Mouse (Mus musculus) ES-Bruce4 (cell line): ENCODE measurements around the gene Sptb. TPM values are rescaled to one million over a fixed set of nuclear protein-coding genes. Genes with fewer than 3 reads are reported as not detected.

Experiments
- H3K27ac ChIP-seq: 2 replicates; pipeline ENCODE4 v1.5.1; 2012; ENCODE audit warnings: low read length, inconsistent platforms; ENCODE audit not compliant: insufficient read depth
- H3K27me3 ChIP-seq: 2 replicates; pipeline ENCODE4 v1.6.1; 2012; ENCODE audit warnings: mild to moderate bottlenecking, low read length, inconsistent platforms; ENCODE audit not compliant: control insufficient read depth, poor library complexity, insufficient read depth, severe bottlenecking
- H3K36me3 ChIP-seq: 2 replicates; pipeline ENCODE4 v1.6.1; 2012; ENCODE audit warnings: inconsistent platforms, mild to moderate bottlenecking, low read length, moderate library complexity; ENCODE audit not compliant: control insufficient read depth, poor library complexity, insufficient read depth, severe bottlenecking
- H3K4me1 ChIP-seq: one replicate; pipeline ENCODE4 v1.8.1; 2011; ENCODE audit warnings: low read length; ENCODE audit not compliant: control insufficient read depth, insufficient read depth
- H3K4me3 ChIP-seq: 2 replicates; pipeline ENCODE4 v1.5.1; 2011; ENCODE audit warnings: low read depth, mild to moderate bottlenecking, low read length
- H3K9ac ChIP-seq: 2 replicates; pipeline ENCODE4 v1.6.1; 2012; ENCODE audit warnings: low read depth, mild to moderate bottlenecking, inconsistent platforms; ENCODE audit not compliant: poor library complexity, severe bottlenecking
- H3K9me3 ChIP-seq: replicated peaks from 2 replicates; pipeline ENCODE4 v1.6.1; 2012; ENCODE audit warnings: mild to moderate bottlenecking, low read length, inconsistent platforms; ENCODE audit not compliant: control insufficient read depth, poor library complexity, insufficient read depth, severe bottlenecking
- CTCF ChIP-seq: IDR thresholded peaks from one replicate; pipeline ENCODE4 v1.8.1; 2011; ENCODE audit warnings: low read depth, low read length
- EP300 ChIP-seq: IDR thresholded peaks from 2 replicates; pipeline ENCODE4 v1.6.1; 2011; ENCODE audit warnings: low read depth, low read length; ENCODE audit not compliant: insufficient read depth
- POLR2A ChIP-seq: IDR thresholded peaks from one replicate; pipeline ENCODE4 v1.8.1; 2011; ENCODE audit warnings: low read length; ENCODE audit not compliant: insufficient read depth
- polyA plus RNA-seq: library from polyadenylated mRNA; stranded (reverse); fragments of >200 nt; gene quantifications from 2 replicates; pipeline ENCODE4 v1.2.4, GENCODE M21; 2011; ENCODE audit warnings: low read depth; ENCODE audit not compliant: missing spikeins, insufficient read depth, insufficient read length

Gene Sptb
- polyA plus RNA-seq, 1 experiment, result 4.6 TPM

- Histone ChIP-seq H3K9me3 (no peaks in the 10 kb centered on the region), H3K27ac (peak overlapping the region; percentile 34; the same call in 1 of the 2 replicates), H3K27me3 (no peaks in the 10 kb centered on the region), H3K4me3 (peak overlapping the region; percentile 55), H3K36me3 (no peaks in the 10 kb centered on the region), H3K9ac (0 out of 2 replicates have a peak overlapping the region, but pooled peaks have one; percentile 27), H3K4me1 (peaks cover 3% of the 10 kb centered on the region)
- TF ChIP-seq EP300, result no peak
These were observed 168.5 kb downstream of the Sptb start for GRCm38 (mm10) chr12:76541879-76542278.

- peak overlapping the region; percentile 34; the same call in 1 of the 2 replicates for H3K27ac ChIP-seq
- H3K9ac ChIP-seq, result 0 out of 2 replicates have a peak overlapping the region, but pooled peaks have one; percentile 27
- H3K27me3 ChIP-seq, result no peaks in the 10 kb centered on the region
- H3K9me3 ChIP-seq, result no peaks in the 10 kb centered on the region
- H3K36me3 ChIP-seq, result no peaks in the 10 kb centered on the region
- H3K4me3 ChIP-seq, result peak overlapping the region; percentile 55
- peaks cover 3% of the 10 kb centered on the region for H3K4me1 ChIP-seq
- TF ChIP-seq CTCF (no peak), EP300 (no peak), POLR2A (no peak)
These were observed 168.9 kb downstream of the Sptb start for GRCm38 (mm10) chr12:76541475-76541874.

- Histone ChIP-seq H3K4me3 (no peak overlapping the region), H3K9ac (peak overlapping the region; percentile 32), H3K27me3 (no peaks in the 10 kb centered on the region), H3K9me3 (no peaks in the 10 kb centered on the region), H3K27ac (no peak overlapping the region), H3K4me1 (peaks cover 3% of the 10 kb centered on the region), H3K36me3 (no peaks in the 10 kb centered on the region)
- TF ChIP-seq POLR2A, result no peak
- TF ChIP-seq CTCF, result no peak
- TF ChIP-seq EP300, result no peak
These were observed 169.6 kb downstream of the Sptb start for GRCm38 (mm10) chr12:76540701-76541221.

- no peak for TF ChIP-seq POLR2A
These were observed 170.2 kb downstream of the Sptb start for GRCm38 (mm10) chr12:76540169-76540568.

GRCm38 (mm10) chr12:76537434-76537833, 172.9 kb downstream of the Sptb start:
- Histone ChIP-seq H3K9me3 (no peaks in the 10 kb centered on the region), H3K27me3 (no peaks in the 10 kb centered on the region), H3K4me1 (peaks cover 3% of the 10 kb centered on the region), H3K36me3 (no peaks in the 10 kb centered on the region), H3K9ac (no peak overlapping the region), H3K4me3 (no peak overlapping the region), H3K27ac (no peak overlapping the region)
- no peak for TF ChIP-seq POLR2A
- TF ChIP-seq EP300, result no peak
- TF ChIP-seq CTCF, result no peak

More at GRCm38 (mm10) chr12:76540169-76540568, 170.2 kb downstream of the Sptb start:
- H3K36me3 ChIP-seq, result no peaks in the 10 kb centered on the region
- H3K4me3 ChIP-seq, result no peak overlapping the region
- H3K9me3 ChIP-seq, result no peaks in the 10 kb centered on the region
- H3K9ac ChIP-seq, result no peak overlapping the region
- H3K4me1 ChIP-seq, result peaks cover 3% of the 10 kb centered on the region
- no peaks in the 10 kb centered on the region for H3K27me3 ChIP-seq
- no peak overlapping the region for H3K27ac ChIP-seq

- Histone ChIP-seq H3K4me1 (peaks cover 3% of the 10 kb centered on the region), H3K27ac (no peak overlapping the region), H3K9me3 (no peaks in the 10 kb centered on the region), H3K9ac (no peak overlapping the region), H3K4me3 (no peak overlapping the region), H3K36me3 (no peaks in the 10 kb centered on the region), H3K27me3 (no peaks in the 10 kb centered on the region)
- no peak for TF ChIP-seq EP300
- no peak for TF ChIP-seq CTCF
- no peak for TF ChIP-seq POLR2A
These were observed 173.7 kb downstream of the Sptb start for GRCm38 (mm10) chr12:76536591-76537153.
